Mouse (Mus musculus) CH12.LX (cell line): ENCODE data around the gene Megf8. TPM values are rescaled to one million over a fixed set of nuclear protein-coding genes. Genes with fewer than 3 reads are reported as not detected.
A peak's percentile ranks its signal among the peaks of the same experiment; 100 is the strongest.

Experiments
- DNase-seq: peaks from one replicate; pipeline ENCODE4 v3.0.0-alpha.2; 2013; ENCODE audit errors: extremely low read depth
- H3K27ac ChIP-seq: 2 replicates; pipeline ENCODE4 v1.5.1; 2012; ENCODE audit warnings: low read depth, mild to moderate bottlenecking, control low read depth, moderate library complexity; ENCODE audit not compliant: insufficient read depth
- H3K27me3 ChIP-seq: replicated peaks from 2 replicates; pipeline ENCODE3; 2012; ENCODE audit warnings: inconsistent platforms
- H3K36me3 ChIP-seq, 2 experiments: replicated peaks in 1 of 2; 2 replicates each; pipeline versions ENCODE3 to v1.6.1; 2012; ENCODE audit warnings: inconsistent platforms in 1 of 2, low read length in 1 of 2, mild to moderate bottlenecking in 1 of 2, mixed read lengths in 1 of 2, moderate library complexity in 1 of 2; ENCODE audit not compliant: control insufficient read depth in 1 of 2, insufficient read depth in 1 of 2
- H3K4me1 ChIP-seq, 2 experiments: 2 replicates each; pipeline ENCODE4 v1.6.1; 2012; ENCODE audit warnings: inconsistent platforms in 1 of 2, moderate library complexity in 1 of 2; ENCODE audit not compliant: insufficient read depth in 2 of 2, control insufficient read depth in 1 of 2
- H3K4me2 ChIP-seq: 2 replicates; pipeline ENCODE4 v1.6.1; 2012; ENCODE audit warnings: low read depth, mild to moderate bottlenecking, control low read depth; ENCODE audit not compliant: poor library complexity, insufficient read depth, severe bottlenecking
- H3K4me3 ChIP-seq, 3 experiments: fragments of 150-350 bp in 1 of 3; sonication (generic) in 1 of 3; replicated peaks in 1 of 3; 2 replicates each; pipeline versions ENCODE3 to v1.5.1; 2011 to 2012; ENCODE audit warnings: low read depth in 2 of 3, low read length in 2 of 3, mild to moderate bottlenecking in 2 of 3, moderate library complexity in 2 of 3, control low read depth in 1 of 3, improper control_type of control experiment in 1 of 3, inconsistent platforms in 1 of 3, mixed read lengths in 1 of 3; ENCODE audit not compliant: poor library complexity in 1 of 3
- H3K79me2 ChIP-seq: replicated peaks from 2 replicates; pipeline ENCODE4 v1.6.1; 2012; ENCODE audit warnings: mild to moderate bottlenecking, moderate library complexity; ENCODE audit not compliant: control insufficient read depth, poor library complexity, insufficient read depth, severe bottlenecking; ENCODE audit errors: extremely low read depth
- H3K9ac ChIP-seq: 2 replicates; pipeline ENCODE4 v1.6.1; 2012; ENCODE audit warnings: low read depth, mild to moderate bottlenecking, control low read depth, moderate library complexity; ENCODE audit not compliant: insufficient read depth
- H3K9me3 ChIP-seq: replicated peaks from 2 replicates; pipeline ENCODE3; 2012; ENCODE audit warnings: low read length, inconsistent platforms, mixed read lengths
- BHLHE40 ChIP-seq: IDR thresholded peaks from 2 replicates; pipeline ENCODE4 v1.6.1; 2011; ENCODE audit warnings: mild to moderate bottlenecking, low read depth, low read length, improper control_type of control experiment
- CHD2 ChIP-seq: IDR thresholded peaks from 2 replicates; pipeline ENCODE4 v1.6.1; 2011; ENCODE audit warnings: low read length, improper control_type of control experiment
- E2F4 ChIP-seq: IDR thresholded peaks from 2 replicates; pipeline ENCODE4 v1.6.1; 2011; ENCODE audit warnings: low read depth, low read length, improper control_type of control experiment; ENCODE audit not compliant: insufficient replicate concordance
- ELF1 ChIP-seq: IDR thresholded peaks from 2 replicates; pipeline ENCODE4 v1.6.1; 2014; ENCODE audit warnings: low read depth, mild to moderate bottlenecking, inconsistent platforms, low read length, improper control_type of control experiment
- ETS1 ChIP-seq: conservative IDR thresholded peaks from 2 replicates; pipeline ENCODE4 v1.6.1; 2012; ENCODE audit warnings: low read depth, mild to moderate bottlenecking, inconsistent platforms, low read length, improper control_type of control experiment, moderate library complexity
- IRF4 ChIP-seq: IDR thresholded peaks from 2 replicates; pipeline ENCODE4 v1.6.1; 2014; ENCODE audit warnings: low read depth, mild to moderate bottlenecking, inconsistent platforms, low read length, improper control_type of control experiment
- JUN ChIP-seq: IDR thresholded peaks from 2 replicates; pipeline ENCODE4 v1.6.1; 2011; ENCODE audit warnings: low read depth, mild to moderate bottlenecking, low read length, improper control_type of control experiment, moderate library complexity; ENCODE audit not compliant: insufficient read depth
- JUND ChIP-seq: conservative IDR thresholded peaks from 2 replicates; pipeline ENCODE4 v1.6.1; 2011; ENCODE audit warnings: low read depth, low read length, improper control_type of control experiment
- MAFK ChIP-seq: IDR thresholded peaks from 2 replicates; pipeline ENCODE4 v1.6.1; 2011; ENCODE audit warnings: low read length, improper control_type of control experiment; ENCODE audit not compliant: insufficient replicate concordance
- MAX ChIP-seq: IDR thresholded peaks from 2 replicates; pipeline ENCODE4 v1.6.1; 2011; ENCODE audit warnings: low read length, improper control_type of control experiment
- MEF2A ChIP-seq: IDR thresholded peaks from 2 replicates; pipeline ENCODE4 v1.6.1; 2014; ENCODE audit warnings: low read depth, mild to moderate bottlenecking, inconsistent platforms, low read length, improper control_type of control experiment, borderline replicate concordance
- MXI1 ChIP-seq: IDR thresholded peaks from 2 replicates; pipeline ENCODE4 v1.6.1; 2011; ENCODE audit warnings: mild to moderate bottlenecking, low read depth, low read length, improper control_type of control experiment
- MYC ChIP-seq: IDR thresholded peaks from 2 replicates; pipeline ENCODE4 v1.6.1; 2011; ENCODE audit warnings: low read depth, mild to moderate bottlenecking, improper control_type of control experiment, low read length
- NELFE ChIP-seq: IDR thresholded peaks from 2 replicates; pipeline ENCODE4 v1.6.1; 2011; ENCODE audit warnings: low read depth, low read length, improper control_type of control experiment
- NRF1 ChIP-seq: IDR thresholded peaks from 2 replicates; pipeline ENCODE4 v1.6.1; 2014; ENCODE audit warnings: low read depth, mild to moderate bottlenecking, inconsistent platforms, low read length, improper control_type of control experiment, moderate library complexity
- PAX5 ChIP-seq: IDR thresholded peaks from 2 replicates; pipeline ENCODE4 v1.6.1; 2012; ENCODE audit warnings: low read length, inconsistent platforms, mixed read lengths
- POLR2A ChIP-seq: IDR thresholded peaks from 2 replicates; pipeline ENCODE4 v1.6.1; 2011; ENCODE audit warnings: low read depth, mild to moderate bottlenecking, improper control_type of control experiment, low read length
- POLR2AphosphoS2 ChIP-seq: IDR thresholded peaks from 2 replicates; pipeline ENCODE4 v1.6.1; 2011; ENCODE audit warnings: low read depth, low read length, improper control_type of control experiment
- SIN3A ChIP-seq: IDR thresholded peaks from 2 replicates; pipeline ENCODE4 v1.6.1; 2012; ENCODE audit warnings: low read length, improper control_type of control experiment, inconsistent platforms
- SMC3 ChIP-seq: IDR thresholded peaks from 2 replicates; pipeline ENCODE4 v1.6.1; 2011; ENCODE audit warnings: low read depth, low read length, improper control_type of control experiment
- TBP ChIP-seq: conservative IDR thresholded peaks from 2 replicates; pipeline ENCODE4 v1.6.1; 2011; ENCODE audit warnings: low read depth, low read length, improper control_type of control experiment
- TCF12 ChIP-seq: IDR thresholded peaks from 2 replicates; pipeline ENCODE4 v1.6.1; 2014; ENCODE audit warnings: low read depth, mild to moderate bottlenecking, inconsistent platforms, low read length, improper control_type of control experiment
- UBTF ChIP-seq: IDR thresholded peaks from 2 replicates; pipeline ENCODE4 v1.6.1; 2012; ENCODE audit warnings: low read depth, mild to moderate bottlenecking, inconsistent platforms, low read length, improper control_type of control experiment, moderate library complexity
- USF1 ChIP-seq: IDR thresholded peaks from 2 replicates; pipeline ENCODE4 v1.6.1; 2014; ENCODE audit warnings: low read depth, mild to moderate bottlenecking, inconsistent platforms, low read length, improper control_type of control experiment
- ZKSCAN1 ChIP-seq: IDR thresholded peaks from 2 replicates; pipeline ENCODE4 v1.6.1; 2012; ENCODE audit warnings: low read depth, inconsistent platforms, low read length, improper control_type of control experiment, borderline replicate concordance
- ZMIZ1 ChIP-seq: IDR thresholded peaks from 2 replicates; pipeline ENCODE4 v1.6.1; 2012; ENCODE audit warnings: low read depth, mild to moderate bottlenecking, inconsistent platforms, low read length, improper control_type of control experiment
- dilution Hi-C: fragments of 300-500 bp; cut with MboI; formaldehyde crosslinking; loops from 2 replicates; pipeline ENCODE4 v1.14.3; 2020; ENCODE audit warnings: low sequenced_read_pairs; ENCODE audit not compliant: extremely low pct_unique_long_range_greater_than_20kb, extremely low pct_ligation_motif_present
- in situ Hi-C: fragments of 300-500 bp; cut with MboI; formaldehyde crosslinking; loops from 3 replicates; pipeline ENCODE4 v1.14.3; 2019; ENCODE audit warnings: low sequenced_read_pairs, low pct_ligation_motif_present, low pct_unique_long_range_greater_than_20kb, mixed read lengths
- polyA plus RNA-seq: library from polyadenylated mRNA; unstranded; fragments of >175 nt; gene quantifications from 2 replicates; pipeline ENCODE4 v1.2.1, GENCODE M21; 2012; ENCODE audit warnings: low read depth; ENCODE audit not compliant: insufficient read length
- total RNA-seq, 2 experiments: library from RNA; depleted of rRNA; stranded (reverse); fragments of 300-350 nt in 1 of 2; fragments of >200 nt in 1 of 2; gene quantifications; 2 replicates each; pipeline ENCODE4 v1.2.3; 2012 to 2014

The Megf8 gene
- total and polyA plus RNA-seq, 3 experiments = 0.62 to 1.7 (median 1.2) TPM

DNA sequence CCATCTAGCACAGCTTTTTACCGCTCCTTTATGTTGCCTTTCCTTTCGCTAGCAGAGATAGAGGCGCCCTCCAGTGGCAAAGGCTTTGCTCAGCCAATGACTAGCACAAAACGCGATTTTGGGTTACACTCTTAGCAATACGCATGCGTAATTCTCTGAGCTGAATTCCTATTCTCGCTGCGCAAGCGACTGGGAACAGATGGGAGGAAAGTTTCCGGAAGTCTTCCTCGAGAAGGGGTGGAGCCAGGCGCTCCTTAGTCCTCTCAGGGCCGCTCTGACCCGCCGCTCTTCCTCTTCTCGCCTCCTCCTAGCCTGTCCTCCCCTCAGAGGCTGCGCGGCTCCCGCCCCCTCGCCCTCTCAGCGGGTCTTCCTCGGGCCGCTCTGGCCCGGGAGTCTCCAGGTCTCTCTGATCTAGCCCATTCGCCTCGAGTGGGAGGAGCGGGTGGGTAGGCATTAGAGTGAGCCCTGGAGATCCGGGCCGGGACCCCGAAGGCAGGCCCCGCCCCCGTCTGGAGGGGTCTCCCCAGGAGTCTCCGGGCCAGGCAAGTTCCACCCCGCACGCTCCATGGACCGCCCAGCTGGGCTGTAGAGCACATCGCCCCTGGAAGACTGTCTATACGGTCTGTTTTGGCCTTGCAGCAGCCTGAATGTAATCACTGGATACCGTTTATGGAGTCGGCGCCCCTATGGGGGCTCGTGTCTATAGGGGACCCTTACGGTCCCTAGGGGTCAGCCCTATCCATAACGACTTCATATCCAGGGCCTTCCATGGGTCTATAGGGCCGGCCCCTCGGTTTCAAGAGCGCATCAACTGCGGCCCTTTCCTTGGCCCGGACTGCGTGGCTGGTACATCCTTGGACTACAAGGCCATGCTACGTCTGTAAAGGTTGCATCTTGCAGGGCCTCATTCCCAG is at the start of gene Megf8 (continued):
- TF ChIP-seq TBP = 0 out of 2 replicates have a peak, but pooled peaks have one; percentile 44
- TF ChIP-seq, all 38 proteins: peak for 15

DNA sequence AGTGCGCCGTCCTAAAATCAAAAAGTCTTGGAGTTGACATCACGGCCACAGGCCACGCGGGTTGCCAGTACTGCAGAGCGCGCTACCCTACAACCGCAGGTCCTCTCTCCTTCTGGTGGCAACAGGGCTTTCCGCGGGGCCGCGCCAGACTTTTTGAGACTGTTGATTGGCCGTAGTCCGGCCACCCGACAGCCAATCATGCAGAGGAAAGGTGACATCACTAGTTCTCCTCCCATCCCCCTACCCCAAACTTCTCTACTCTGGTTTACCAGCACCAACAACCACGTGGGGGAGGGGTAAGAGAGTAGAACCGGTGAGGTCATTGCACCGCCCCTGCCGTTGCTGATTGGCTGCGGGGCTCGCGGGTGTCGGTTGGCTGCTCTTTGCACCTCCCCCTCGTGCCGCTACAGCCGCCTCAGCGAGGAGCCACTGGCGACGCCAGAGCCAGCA is 49.6 kb upstream of the Megf8 start, which contains the start of gene Cic:
Cic (plus strand) TSS at position 404 of the 450 bp plus-strand sequence.
- Histone ChIP-seq H3K4me2 (peak within 1 kb of the TSS; percentile 90), H3K4me1 (peaks cover 22 to 35% of the 10 kb centered on the region in 2 experiments), H3K9ac (peak within 1 kb of the TSS; percentile 91), H3K9me3 (no peaks in the 10 kb centered on the region), H3K4me3 (peak within 1 kb of the TSS; percentile 77 to 97 (median 93)), H3K27ac (peak within 1 kb of the TSS; percentile 74), H3K27me3 (no peaks in the 10 kb centered on the region), H3K79me2 (0 out of 2 replicates have a peak, but pooled peaks cover 2% of the 10 kb centered on the region), H3K36me3 (peaks cover 15 to 19% of the 10 kb centered on the region in 2 experiments)
- in situ Hi-C loops = no loop called here
- DNase-seq = peak; percentile 100
- no peak for TF ChIP-seq PAX5
- TF ChIP-seq MAFK = no peak
- TF ChIP-seq SIN3A = peak; percentile 55
- peak; percentile 79 for TF ChIP-seq MYC
- peak; percentile 96 for TF ChIP-seq CHD2
- TF ChIP-seq POLR2AphosphoS2 = no peak; the same call in 1 of the 2 replicates
- TF ChIP-seq ETS1 = peak; percentile 82
- TF ChIP-seq UBTF = no peak
- TF ChIP-seq TBP = peak; percentile 56; the same call in 1 of the 2 replicates
- peak; percentile 54 for TF ChIP-seq USF1
- peak; percentile 92 for TF ChIP-seq POLR2A
- TF ChIP-seq JUN = peak; percentile 98
- peak; percentile 73; the same call in 1 of the 2 replicates for TF ChIP-seq E2F4
- peak; percentile 72 for TF ChIP-seq NELFE
- TF ChIP-seq BHLHE40 = peak; percentile 23
- no peak for TF ChIP-seq NRF1
- peak; percentile 86 for TF ChIP-seq MXI1
- TF ChIP-seq SMC3 = no peak
- peak; percentile 82 for TF ChIP-seq TCF12
- TF ChIP-seq IRF4 = peak; percentile 35; the same call in 1 of the 2 replicates
- peak; percentile 70 for TF ChIP-seq MEF2A
- TF ChIP-seq ZKSCAN1 = no peak
- TF ChIP-seq MAX = peak; percentile 93
- TF ChIP-seq ZMIZ1 = peak; percentile 51
- TF ChIP-seq JUND = peak; percentile 89
- TF ChIP-seq ELF1 = peak; percentile 55; the same call in 1 of the 2 replicates
- dilution Hi-C loops = no loop called here
